Mouse (Mus musculus): ENCODE results near the gene Rxfp3.
"Not testable (repeated sequence)": the region's sequence is repeated elsewhere in the genome, so short reads cannot be mapped to it uniquely, and the experiment has no call there.

The Rxfp3 gene

DNA sequence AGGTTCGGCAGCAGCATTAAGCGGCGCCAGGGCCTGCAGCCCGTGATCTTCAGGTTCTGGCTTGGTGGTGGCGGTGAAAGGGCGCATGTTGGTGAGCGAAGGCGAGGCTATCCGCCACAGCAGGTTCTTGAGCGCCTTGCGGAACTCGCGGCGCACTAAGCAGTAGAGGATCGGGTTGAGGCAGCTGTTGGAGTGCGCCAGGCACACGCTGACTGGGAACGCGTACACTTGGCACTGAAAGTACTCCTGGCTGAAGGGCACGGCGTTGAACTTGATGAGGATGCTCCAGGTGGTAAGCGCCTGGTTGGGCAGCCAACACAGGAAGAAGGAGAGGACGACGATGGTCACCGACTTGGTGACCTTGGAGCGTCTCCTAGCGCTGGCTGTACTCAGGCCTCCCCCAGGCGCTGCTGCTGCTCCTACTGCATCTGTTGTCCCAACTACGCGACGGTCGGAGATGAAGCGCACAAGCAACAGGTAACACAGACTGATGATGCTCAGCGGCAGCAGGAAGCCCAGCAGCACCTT lies 1.8 kb downstream of the Rxfp3 start:
- DNase-seq (ENCODE audit: low read depth), result no peak

- DNase-seq (ENCODE audit: low read depth), result no peak
Observed at GRCm38 (mm10) chr15:11030188-11030587, 7.6 kb downstream of the Rxfp3 start.

GRCm38 (mm10) chr15:11026801-11027561 lies 10.8 kb downstream of the Rxfp3 start:
- DNase-seq (ENCODE audit: low read depth), result no peak

GRCm38 (mm10) chr15:11014931-11015330 lies 22.9 kb downstream of the Rxfp3 start:
- no peak for DNase-seq (ENCODE audit: low read depth)

DNA sequence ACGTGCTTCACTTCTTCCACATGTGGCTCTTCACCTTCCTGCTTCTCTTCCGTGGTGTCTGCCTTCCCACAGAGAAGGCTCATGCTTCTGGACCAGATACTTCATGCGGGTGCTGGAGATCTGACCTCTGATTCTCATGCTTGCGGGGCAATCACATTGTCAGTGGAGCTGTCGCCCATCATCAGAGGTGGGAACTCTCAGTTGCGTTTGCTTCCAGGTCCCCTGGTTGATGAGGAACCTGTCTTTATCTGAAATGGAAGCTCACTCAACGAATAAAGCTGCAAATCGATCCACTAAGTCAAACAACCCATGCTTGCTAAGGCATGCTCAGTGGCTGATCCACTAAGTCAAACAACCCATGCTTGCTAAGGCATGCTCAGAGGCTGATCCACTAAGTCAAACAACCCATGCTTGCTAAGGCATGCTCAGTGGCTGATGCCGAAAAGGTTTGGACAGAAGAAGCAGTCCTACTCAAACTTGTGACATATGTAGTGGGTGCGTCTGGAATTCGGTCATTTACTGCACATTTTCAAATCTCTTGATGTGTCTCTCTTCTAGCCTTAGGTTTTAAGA lies 26.7 kb downstream of the Rxfp3 start:
- no peak for DNase-seq (ENCODE audit: low read depth)

DNA sequence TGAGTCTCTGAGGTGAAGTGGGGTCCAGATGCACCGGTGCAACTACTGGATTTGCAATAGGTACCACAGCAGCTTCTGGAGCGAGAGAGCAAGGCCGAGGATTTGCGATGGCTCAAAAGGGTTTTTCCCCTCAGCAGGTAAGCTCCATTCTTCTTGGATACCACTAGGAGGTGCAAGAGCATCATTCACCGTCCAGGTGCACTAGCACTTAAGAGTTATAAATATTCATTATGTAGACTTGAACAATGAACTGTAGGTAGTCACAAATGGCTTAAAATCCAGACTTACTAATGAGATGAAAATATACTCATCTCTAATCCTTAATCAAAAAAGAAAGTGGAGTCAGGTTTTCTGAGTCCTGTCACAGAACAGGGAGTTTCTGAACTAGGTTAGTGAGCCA lies 29.0 kb downstream of the Rxfp3 start:
- DNase-seq (ENCODE audit: low read depth), result no peak

- no peak for DNase-seq (ENCODE audit: low read depth)
Observed at GRCm38 (mm10) chr15:11004646-11005045, 33.1 kb downstream of the Rxfp3 start.

- DNase-seq (ENCODE audit: low read depth), result no peak
Observed at GRCm38 (mm10) chr15:11003791-11004190, 34.0 kb downstream of the Rxfp3 start.

- no peak for DNase-seq (ENCODE audit: low read depth)
Observed at GRCm38 (mm10) chr15:11000421-11000820, 37.4 kb downstream of the Rxfp3 start, which contains the start of gene Slc45a2. Slc45a2 (plus strand) TSS chr15:11000721.

DNA sequence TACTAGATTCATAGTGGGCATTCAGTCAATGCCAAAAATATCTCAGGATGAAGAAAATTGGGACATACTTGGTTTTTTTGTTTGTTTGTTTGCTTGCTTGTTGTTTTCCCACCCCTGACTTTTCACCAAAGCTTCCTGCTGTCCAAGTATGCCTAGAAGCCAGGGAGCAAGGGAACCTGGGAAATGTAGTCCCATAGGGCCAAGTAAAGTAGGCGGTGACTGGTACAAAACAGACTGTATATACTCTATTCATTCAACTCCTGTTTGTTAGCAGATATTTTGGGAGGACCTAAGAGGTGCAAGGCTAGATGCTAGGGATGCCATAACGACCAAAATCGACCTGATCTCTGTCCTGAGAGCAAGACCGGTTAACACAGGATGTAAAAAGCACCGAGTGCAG lies 38.0 kb downstream of the Rxfp3 start:
- no peak for DNase-seq (ENCODE audit: low read depth)

GRCm38 (mm10) chr15:10991566-10991965 lies 46.2 kb downstream of the Rxfp3 start:
- DNase-seq (ENCODE audit: low read depth), result no peak

DNA sequence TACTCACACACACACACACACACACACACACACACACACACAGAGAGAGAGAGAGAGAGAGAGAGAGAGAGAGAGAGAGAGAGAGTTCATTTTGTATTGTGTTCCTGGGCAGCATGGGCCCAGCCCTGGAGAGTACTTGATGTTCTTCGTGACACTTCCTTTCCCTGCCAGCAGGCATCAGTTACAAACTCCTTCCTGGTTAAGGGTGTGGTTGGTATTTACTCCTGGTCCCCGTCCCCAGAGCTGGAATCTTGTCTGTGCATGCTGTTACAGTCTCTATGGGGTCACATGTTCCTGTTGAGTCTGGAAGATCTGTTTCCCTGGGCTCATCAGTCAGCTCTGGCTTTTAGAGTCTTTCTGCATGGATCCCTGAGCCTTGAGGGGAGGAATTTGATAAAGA lies 47.4 kb downstream of the Rxfp3 start:
- DNase-seq (ENCODE audit: low read depth), result no peak

- not testable (repeated sequence) for DNase-seq (ENCODE audit: low read depth)
Observed at GRCm38 (mm10) chr15:10986477-10986876, 51.3 kb downstream of the Rxfp3 start.

- no peak for DNase-seq (ENCODE audit: low read depth)
Observed at GRCm38 (mm10) chr15:10985756-10986155, 52.0 kb downstream of the Rxfp3 start.
